Mouse (Mus musculus) gastrocnemius, postnatal 25 days (tissue): ENCODE measurements around the gene A830031A19Rik. TPM values are rescaled to one million over a fixed set of nuclear protein-coding genes. Genes with fewer than 3 reads are reported as not detected.

Experiments used
- DNase-seq: peaks from one replicate; pipeline ENCODE4 v3.0.0; 2022
- microRNA-seq, 2 experiments: library from miRNA; unstranded; fragments of <30 nt; microRNA quantifications; one replicate each; pipeline ENCODE4 v1.2.0; 2021; ENCODE audit warnings: borderline replicate concordance in 2 of 2
- total RNA-seq, 2 experiments: library from RNA; stranded (reverse); gene quantifications; 1 replicate in 1 of 2; 2 replicates in 1 of 2; pipeline ENCODE4 v1.2.3; 2021

The A830031A19Rik gene
- total RNA-seq, 2 experiments from 2014 or later = not detected

DNA sequence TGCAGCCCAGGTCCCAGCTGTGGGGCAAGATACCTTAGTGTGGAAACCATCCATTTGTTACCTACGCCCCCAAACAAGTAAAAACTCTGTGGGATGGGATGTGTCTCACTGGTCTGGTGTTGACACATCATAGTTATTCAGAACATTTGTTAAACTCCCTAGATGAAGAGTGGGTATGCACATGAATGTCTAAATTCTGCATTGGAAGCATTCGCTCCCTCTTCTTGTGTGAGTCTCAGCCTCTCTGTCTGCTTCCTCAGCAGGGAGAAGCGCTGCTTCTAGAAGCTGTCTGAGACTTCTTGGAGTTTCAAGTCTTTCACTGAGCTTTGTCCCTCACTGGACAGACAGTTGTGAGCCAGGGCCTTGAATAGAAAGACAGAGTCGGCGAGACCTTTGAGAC lies 65.9 kb downstream of the A830031A19Rik start:
- no peak for DNase-seq

DNA sequence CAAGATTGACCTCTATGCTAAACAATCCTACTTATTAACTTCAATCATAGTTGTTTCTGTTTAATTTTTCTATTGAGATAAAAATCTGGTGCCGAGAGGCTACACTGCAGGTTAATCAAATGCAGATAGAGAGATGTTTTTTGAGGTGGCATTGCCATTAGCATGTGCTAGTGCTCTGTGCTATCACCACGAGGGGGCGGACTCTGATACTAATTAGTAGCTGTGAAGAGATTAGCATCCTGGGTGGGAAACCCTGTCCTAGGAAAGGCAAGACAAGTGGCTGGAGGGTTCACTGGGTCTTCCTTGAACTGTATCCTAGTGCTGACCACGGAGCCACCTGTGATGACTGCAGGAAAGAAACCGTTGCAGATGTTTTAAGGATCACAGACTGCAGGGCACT lies 66.6 kb downstream of the A830031A19Rik start:
- DNase-seq = no peak

GRCm38 (mm10) chr11:24005445-24006156 lies 69.3 kb downstream of the A830031A19Rik start:
- no peak for DNase-seq

- no peak for DNase-seq
Observed at GRCm38 (mm10) chr11:24000675-24001074, 74.2 kb downstream of the A830031A19Rik start.

Small RNAs within 50 kb of the gene (microRNA-seq; reads per million reads assigned to microRNA genes)
- 0 reads per million in 2 experiments for gene Gm44381

Other genes starting within 250 kb of the A830031A19Rik start
- gene Papolg, start 179.8 kb downstream of the A830031A19Rik start, total RNA-seq = 1 to 10 TPM; 3.5 to 4.6 TPM
- gene Bcl11a, start 3.0 kb upstream of the A830031A19Rik start, total RNA-seq = under 1 TPM in 1 of 2 experiments, not detected in 1; 0.05 TPM